Mouse (Mus musculus) lung, postnatal 0 days (tissue): ENCODE measurements at regions not wholly inside any gene's neighbourhood (a gene's known extent, or its start where the extent isn't known, plus 50 kb on each side); places are given as distances from the start of the nearest gene placed in this dataset.

ENCODE experiments used
- CTCF ChIP-seq: IDR thresholded peaks from 2 replicates; pipeline ENCODE4 v1.5.1; 2016; ENCODE audit warnings: antibody characterized with exemption, mild to moderate bottlenecking
- EP300 ChIP-seq: IDR thresholded peaks from 2 replicates; pipeline ENCODE4 v1.6.1; 2016; ENCODE audit warnings: antibody characterized with exemption, mild to moderate bottlenecking, control low read depth

DNA sequence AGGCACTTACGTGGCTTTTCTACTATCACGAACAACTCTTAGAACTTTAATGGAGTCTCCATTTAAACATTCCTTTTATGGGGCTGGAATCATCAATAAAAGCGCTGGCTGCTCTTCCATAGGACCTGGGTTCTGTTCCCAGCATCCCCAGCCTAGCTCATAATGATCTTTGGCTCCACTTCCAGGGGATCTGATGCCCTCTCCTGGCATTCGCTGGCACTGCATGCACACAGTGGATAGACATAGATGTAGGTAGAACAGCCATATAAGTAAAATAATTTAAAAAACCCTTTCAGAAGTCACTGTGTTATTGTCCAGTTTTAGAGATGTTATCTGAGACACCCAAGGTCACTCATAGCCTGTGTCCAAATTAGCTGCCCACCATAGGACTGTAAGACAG lies 216.4 kb upstream of the Csf3r start:
- TF ChIP-seq CTCF (no peak), EP300 (no peak)
